Mouse (Mus musculus): ENCODE measurements around the gene Ccr1l1. TPM values are rescaled to one million over a fixed set of nuclear protein-coding genes. Genes with fewer than 3 reads are reported as not detected.

Gene Ccr1l1
- polyA plus RNA-seq, 1 experiment from 2014 or later: not detected

DNA sequence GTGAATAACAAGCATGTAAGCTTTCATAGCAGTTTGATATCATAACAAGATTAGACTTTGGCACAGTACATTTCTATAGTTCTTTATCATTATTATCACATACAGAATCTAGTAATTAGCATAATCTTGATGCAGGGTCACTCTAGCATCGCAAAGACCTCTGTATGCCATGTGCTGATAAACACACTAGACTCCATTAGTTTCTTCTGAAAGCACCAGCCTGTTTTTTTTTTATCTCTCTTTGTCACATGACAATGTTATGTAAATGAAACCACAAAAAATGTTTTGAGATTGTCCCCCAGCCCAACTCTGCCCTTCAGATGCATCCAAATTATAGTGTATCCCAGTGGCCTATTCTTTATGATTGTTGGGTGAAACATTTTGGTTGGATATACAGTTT, 30.4 kb downstream of the Ccr1l1 start:
- Histone ChIP-seq H3K9ac (ENCODE audit: low read depth, low read length) (no peak overlapping the region), H3K27ac (ENCODE audit: low read length) (no peak overlapping the region), H3K27me3 (ENCODE audit: control insufficient read depth, insufficient read depth, low read depth, low read length) (no peaks in the 10 kb centered on the region), H3K4me3 (ENCODE audit: low read depth, low read length) (no peak overlapping the region), H3K4me2 (ENCODE audit: low read length) (no peak overlapping the region), H3K9me3 (replicated peaks; ENCODE audit: control insufficient read depth, low read length, poor library complexity, severe bottlenecking) (no peaks in the 10 kb centered on the region), H3K4me1 (ENCODE audit: control insufficient read depth, insufficient read depth, low read length) (no peaks in the 10 kb centered on the region), H3K36me3 (ENCODE audit: control insufficient read depth, insufficient read depth, low read length) (no peaks in the 10 kb centered on the region)
- 58% methylated on average over 1 of the region's 1 CpGs for WGBS
- ATAC-seq: no peak

DNA sequence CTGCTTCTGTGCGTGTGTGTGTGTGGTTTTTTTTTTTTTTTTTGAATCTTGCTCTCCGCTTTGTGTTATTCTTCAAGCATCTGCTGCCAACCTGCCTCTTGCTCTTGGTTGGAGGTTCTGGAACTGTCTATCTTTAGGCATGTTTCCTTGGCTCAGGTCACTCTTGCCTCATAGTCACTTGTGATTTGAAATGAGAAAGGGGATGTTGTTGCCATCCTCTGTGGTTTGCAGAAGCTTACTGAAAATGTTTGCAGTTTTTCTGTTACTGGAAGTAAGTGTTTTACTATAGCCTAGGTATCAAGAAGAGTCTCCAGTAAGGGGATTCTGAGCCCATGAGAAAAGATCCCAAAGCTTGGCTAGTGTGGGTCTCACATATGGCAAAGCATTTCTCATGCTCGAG, 36.2 kb downstream of the Ccr1l1 start:
- no peak overlapping the region for H3K4me2 ChIP-seq (ENCODE audit: low read length)
- H3K27me3 ChIP-seq (ENCODE audit: control insufficient read depth, insufficient read depth, low read depth, low read length): no peaks in the 10 kb centered on the region
- no peak for ATAC-seq
- H3K4me3 ChIP-seq (ENCODE audit: low read depth, low read length): no peak overlapping the region
- H3K9ac ChIP-seq (ENCODE audit: low read depth, low read length): no peak overlapping the region
- no peaks in the 10 kb centered on the region for H3K36me3 ChIP-seq (ENCODE audit: control insufficient read depth, insufficient read depth, low read length)
- H3K27ac ChIP-seq (ENCODE audit: low read length): no peak overlapping the region
- H3K9me3 ChIP-seq (replicated peaks; ENCODE audit: control insufficient read depth, low read length, poor library complexity, severe bottlenecking): no peaks in the 10 kb centered on the region
- H3K4me1 ChIP-seq (ENCODE audit: control insufficient read depth, insufficient read depth, low read length): no peaks in the 10 kb centered on the region
- 94% methylated on average over 3 of the region's 3 CpGs for WGBS

DNA sequence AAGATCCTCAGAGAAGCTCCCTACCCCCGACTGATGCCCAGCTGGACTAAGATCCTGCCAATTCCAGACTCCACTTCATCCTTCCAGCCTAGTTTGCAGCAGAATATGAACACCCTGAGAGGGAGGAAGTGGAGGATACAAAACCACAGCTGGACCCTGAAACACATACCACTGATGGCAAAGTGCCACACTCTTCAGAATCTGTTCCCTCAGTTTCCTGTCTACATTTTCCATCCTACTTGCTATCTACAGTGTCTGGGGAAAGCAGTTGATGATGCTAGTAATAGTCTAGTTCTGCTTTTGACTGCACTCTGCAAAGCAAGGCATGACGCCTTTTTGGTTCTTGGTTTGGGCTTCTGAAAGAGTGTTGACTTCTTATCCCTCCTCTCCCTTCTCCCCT, 36.9 kb downstream of the Ccr1l1 start:
- Histone ChIP-seq H3K4me3 (ENCODE audit: low read depth, low read length) (no peak overlapping the region), H3K4me2 (ENCODE audit: low read length) (no peak overlapping the region), H3K36me3 (ENCODE audit: control insufficient read depth, insufficient read depth, low read length) (no peaks in the 10 kb centered on the region), H3K4me1 (ENCODE audit: control insufficient read depth, insufficient read depth, low read length) (no peaks in the 10 kb centered on the region), H3K27me3 (ENCODE audit: control insufficient read depth, insufficient read depth, low read depth, low read length) (no peaks in the 10 kb centered on the region), H3K9ac (ENCODE audit: low read depth, low read length) (no peak overlapping the region), H3K27ac (ENCODE audit: low read length) (no peak overlapping the region), H3K9me3 (replicated peaks; ENCODE audit: control insufficient read depth, low read length, poor library complexity, severe bottlenecking) (no peaks in the 10 kb centered on the region)
- 93% methylated on average over 2 of the region's 2 CpGs for WGBS
- ATAC-seq: no peak

DNA sequence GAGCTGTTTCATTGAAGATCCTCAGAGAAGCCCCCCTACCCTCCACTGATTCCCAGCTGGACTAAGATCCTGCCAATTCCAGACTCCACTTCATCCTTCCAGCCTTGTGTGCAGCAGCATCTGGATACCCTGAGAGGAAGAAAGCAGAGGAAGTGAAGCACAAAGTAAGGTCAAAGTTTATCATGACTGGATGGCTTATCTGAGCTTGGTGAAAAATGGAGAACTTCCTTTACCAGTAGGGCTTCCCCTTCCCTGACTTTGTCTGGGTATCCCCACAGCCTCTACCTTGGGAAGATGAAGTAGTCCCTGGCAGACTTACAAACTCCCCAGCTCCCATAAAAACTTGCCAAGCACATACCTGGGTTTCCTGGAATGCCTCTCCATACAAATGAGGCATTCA, 37.6 kb downstream of the Ccr1l1 start:
- H3K4me2 ChIP-seq (ENCODE audit: low read length): no peak overlapping the region
- no peaks in the 10 kb centered on the region for H3K4me1 ChIP-seq (ENCODE audit: control insufficient read depth, insufficient read depth, low read length)
- no peaks in the 10 kb centered on the region for H3K9me3 ChIP-seq (replicated peaks; ENCODE audit: control insufficient read depth, low read length, poor library complexity, severe bottlenecking)
- H3K27ac ChIP-seq (ENCODE audit: low read length): no peak overlapping the region
- H3K36me3 ChIP-seq (ENCODE audit: control insufficient read depth, insufficient read depth, low read length): no peaks in the 10 kb centered on the region
- H3K27me3 ChIP-seq (ENCODE audit: control insufficient read depth, insufficient read depth, low read depth, low read length): no peaks in the 10 kb centered on the region
- H3K9ac ChIP-seq (ENCODE audit: low read depth, low read length): no peak overlapping the region
- ATAC-seq: no peak
- no peak overlapping the region for H3K4me3 ChIP-seq (ENCODE audit: low read depth, low read length)

DNA sequence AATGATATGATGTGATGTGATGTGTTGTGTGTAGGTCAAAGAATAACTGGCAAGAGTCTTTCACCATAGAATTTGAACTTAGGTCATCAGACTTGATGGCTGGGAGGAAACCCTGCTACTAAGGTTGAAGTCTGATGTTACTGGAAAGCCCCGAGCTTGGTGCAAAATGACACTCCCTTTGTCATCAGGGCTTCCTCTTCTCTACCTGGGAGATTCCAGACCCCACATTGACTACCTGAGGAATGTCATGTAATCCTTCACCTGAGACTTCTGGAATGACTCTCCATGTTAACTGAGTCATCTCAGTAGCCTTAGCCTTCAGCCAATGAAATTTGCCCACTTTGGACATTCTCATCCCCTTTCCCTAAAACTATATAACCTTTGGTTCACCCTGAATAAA, 38.0 kb downstream of the Ccr1l1 start:
- WGBS: 83% methylated on average over 1 of the region's 1 CpGs
- H3K36me3 ChIP-seq (ENCODE audit: control insufficient read depth, insufficient read depth, low read length): no peaks in the 10 kb centered on the region
- H3K4me3 ChIP-seq (ENCODE audit: low read depth, low read length): no peak overlapping the region
- no peaks in the 10 kb centered on the region for H3K27me3 ChIP-seq (ENCODE audit: control insufficient read depth, insufficient read depth, low read depth, low read length)
- H3K9ac ChIP-seq (ENCODE audit: low read depth, low read length): no peak overlapping the region
- H3K4me1 ChIP-seq (ENCODE audit: control insufficient read depth, insufficient read depth, low read length): no peaks in the 10 kb centered on the region
- H3K9me3 ChIP-seq (replicated peaks; ENCODE audit: control insufficient read depth, low read length, poor library complexity, severe bottlenecking): no peaks in the 10 kb centered on the region
- H3K27ac ChIP-seq (ENCODE audit: low read length): no peak overlapping the region
- no peak for ATAC-seq
- H3K4me2 ChIP-seq (ENCODE audit: low read length): no peak overlapping the region

DNA sequence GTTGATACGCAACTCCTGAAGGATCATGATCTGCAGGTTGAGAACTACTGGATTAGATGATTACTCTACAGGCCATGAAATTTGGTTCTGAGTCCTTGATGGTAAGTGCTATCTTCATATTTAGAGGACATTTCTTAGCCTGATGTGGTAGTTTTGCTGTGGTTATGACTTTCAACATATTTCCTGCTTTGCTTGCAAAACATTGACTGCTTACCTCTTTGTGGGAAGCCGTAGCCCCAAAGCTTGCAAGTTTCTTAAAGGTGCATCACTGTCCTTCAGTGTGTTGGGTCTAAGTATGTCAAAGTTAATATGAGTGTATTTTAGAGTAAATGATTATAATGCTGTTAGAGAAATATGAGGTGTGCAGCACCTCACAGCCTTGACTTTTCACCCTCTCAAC, 40.2 kb downstream of the Ccr1l1 start:
- no peak overlapping the region for H3K4me2 ChIP-seq (ENCODE audit: low read length)
- H3K4me1 ChIP-seq (ENCODE audit: control insufficient read depth, insufficient read depth, low read length): no peaks in the 10 kb centered on the region
- no peaks in the 10 kb centered on the region for H3K9me3 ChIP-seq (replicated peaks; ENCODE audit: control insufficient read depth, low read length, poor library complexity, severe bottlenecking)
- H3K27ac ChIP-seq (ENCODE audit: low read length): no peak overlapping the region
- no peak overlapping the region for H3K4me3 ChIP-seq (ENCODE audit: low read depth, low read length)
- 94% methylated on average over 2 of the region's 2 CpGs for WGBS
- no peaks in the 10 kb centered on the region for H3K36me3 ChIP-seq (ENCODE audit: control insufficient read depth, insufficient read depth, low read length)
- H3K9ac ChIP-seq (ENCODE audit: low read depth, low read length): no peak overlapping the region
- no peaks in the 10 kb centered on the region for H3K27me3 ChIP-seq (ENCODE audit: control insufficient read depth, insufficient read depth, low read depth, low read length)
- no peak for ATAC-seq

DNA sequence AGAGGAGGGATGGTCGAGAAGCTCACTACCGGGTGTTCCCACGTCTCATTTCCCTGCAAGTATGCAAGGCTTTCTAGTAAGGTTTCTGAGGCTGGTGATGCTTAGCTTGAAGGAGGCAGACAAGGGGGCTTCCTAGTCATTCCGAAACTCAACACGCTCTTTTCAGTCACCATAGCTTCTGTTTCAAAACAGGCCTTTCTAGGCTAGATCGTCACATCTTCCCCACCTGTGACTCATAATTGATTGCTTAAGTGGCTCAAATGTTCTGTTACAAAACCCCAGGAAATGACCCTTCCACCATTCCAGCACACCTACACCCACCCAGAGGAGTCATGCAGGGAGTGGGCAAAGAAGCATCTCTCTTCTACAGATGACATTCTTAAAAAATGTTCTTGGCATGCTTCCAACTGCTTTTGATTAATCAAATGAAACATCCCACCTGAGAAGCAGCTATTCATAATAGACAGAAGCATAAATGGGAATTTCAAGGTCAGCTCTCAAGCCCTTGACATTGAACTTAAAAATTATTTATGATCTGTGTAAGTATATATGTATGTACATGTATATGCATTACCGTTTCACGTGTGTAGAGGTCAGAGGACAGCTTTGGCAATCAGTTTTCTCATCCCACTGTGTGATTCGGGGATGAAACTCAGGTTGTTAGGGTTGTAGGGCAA, 41.5 kb downstream of the Ccr1l1 start:
- H3K9ac ChIP-seq (ENCODE audit: low read depth, low read length): no peak overlapping the region
- no peaks in the 10 kb centered on the region for H3K4me1 ChIP-seq (ENCODE audit: control insufficient read depth, insufficient read depth, low read length)
- no peak overlapping the region for H3K4me2 ChIP-seq (ENCODE audit: low read length)
- no peak overlapping the region for H3K4me3 ChIP-seq (ENCODE audit: low read depth, low read length)
- no peaks in the 10 kb centered on the region for H3K9me3 ChIP-seq (replicated peaks; ENCODE audit: control insufficient read depth, low read length, poor library complexity, severe bottlenecking)
- H3K27ac ChIP-seq (ENCODE audit: low read length): no peak overlapping the region
- no peaks in the 10 kb centered on the region for H3K27me3 ChIP-seq (ENCODE audit: control insufficient read depth, insufficient read depth, low read depth, low read length)
- no peaks in the 10 kb centered on the region for H3K36me3 ChIP-seq (ENCODE audit: control insufficient read depth, insufficient read depth, low read length)
- 92% methylated on average over 9 of the region's 9 CpGs for WGBS
- ATAC-seq: no peak

DNA sequence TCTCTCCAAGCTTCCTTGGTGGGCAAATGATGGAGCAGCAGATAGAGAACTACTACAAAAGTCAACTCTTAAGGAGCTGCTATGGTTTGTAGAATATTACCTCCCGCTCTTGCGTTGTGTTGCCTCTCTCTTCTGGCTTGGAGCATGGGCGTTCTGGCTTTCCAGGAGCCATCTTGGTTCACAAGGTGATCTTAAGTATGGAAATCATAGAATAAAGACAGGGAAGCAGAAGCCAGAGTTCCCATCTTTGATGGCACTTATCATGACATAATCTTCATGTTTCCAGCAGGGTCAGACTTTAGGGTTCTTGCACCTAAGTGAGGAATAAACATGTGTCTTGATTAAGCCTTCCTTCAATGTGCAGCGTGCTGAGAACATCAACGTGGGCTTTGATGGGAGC, 42.4 kb downstream of the Ccr1l1 start:
- H3K9me3 ChIP-seq (replicated peaks; ENCODE audit: control insufficient read depth, low read length, poor library complexity, severe bottlenecking): no peaks in the 10 kb centered on the region
- H3K36me3 ChIP-seq (ENCODE audit: control insufficient read depth, insufficient read depth, low read length): no peaks in the 10 kb centered on the region
- H3K27me3 ChIP-seq (ENCODE audit: control insufficient read depth, insufficient read depth, low read depth, low read length): no peaks in the 10 kb centered on the region
- no peak overlapping the region for H3K4me3 ChIP-seq (ENCODE audit: low read depth, low read length)
- ATAC-seq: no peak
- no peaks in the 10 kb centered on the region for H3K4me1 ChIP-seq (ENCODE audit: control insufficient read depth, insufficient read depth, low read length)
- H3K27ac ChIP-seq (ENCODE audit: low read length): no peak overlapping the region
- no peak overlapping the region for H3K4me2 ChIP-seq (ENCODE audit: low read length)
- 93% methylated on average over 5 of the region's 5 CpGs for WGBS
- H3K9ac ChIP-seq (ENCODE audit: low read depth, low read length): no peak overlapping the region

DNA sequence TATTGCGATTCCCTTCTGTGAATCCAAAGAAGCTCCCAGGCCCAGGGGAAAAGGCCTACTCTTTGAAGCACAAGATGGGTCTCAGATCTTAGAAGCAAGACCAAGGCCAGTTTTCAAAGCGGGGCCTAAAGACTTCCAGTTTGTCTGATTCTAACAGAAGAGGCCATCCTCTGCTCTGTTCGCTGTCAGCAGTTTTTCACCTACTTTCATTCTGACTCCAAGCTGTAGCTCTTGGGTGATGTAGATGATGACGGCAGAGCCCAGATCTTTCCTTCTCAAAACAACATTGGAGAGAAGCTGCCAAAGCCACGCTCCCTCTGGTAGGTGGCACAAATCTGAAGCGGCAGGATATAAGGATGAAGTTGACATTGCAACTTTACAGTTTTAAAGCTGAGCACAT, 42.9 kb downstream of the Ccr1l1 start:
- no peak overlapping the region for H3K4me3 ChIP-seq (ENCODE audit: low read depth, low read length)
- H3K4me1 ChIP-seq (ENCODE audit: control insufficient read depth, insufficient read depth, low read length): no peaks in the 10 kb centered on the region
- WGBS: 94% methylated on average over 6 of the region's 6 CpGs
- no peaks in the 10 kb centered on the region for H3K36me3 ChIP-seq (ENCODE audit: control insufficient read depth, insufficient read depth, low read length)
- no peaks in the 10 kb centered on the region for H3K27me3 ChIP-seq (ENCODE audit: control insufficient read depth, insufficient read depth, low read depth, low read length)
- H3K9ac ChIP-seq (ENCODE audit: low read depth, low read length): no peak overlapping the region
- no peak for ATAC-seq
- no peak overlapping the region for H3K4me2 ChIP-seq (ENCODE audit: low read length)
- H3K9me3 ChIP-seq (replicated peaks; ENCODE audit: control insufficient read depth, low read length, poor library complexity, severe bottlenecking): no peaks in the 10 kb centered on the region
- H3K27ac ChIP-seq (ENCODE audit: low read length): no peak overlapping the region

Data from midbrain, embryonic 16.5 days (tissue).